Mouse (Mus musculus) hindbrain, embryonic 12.5 days (tissue): ENCODE data around the gene Hspa1l. TPM values are rescaled to one million over a fixed set of nuclear protein-coding genes. Genes with fewer than 3 reads are reported as not detected.
"Not testable (repeated sequence)": the region's sequence is repeated elsewhere in the genome, so short reads cannot be mapped to it uniquely, and the experiment has no call there.

ENCODE experiments used
- ATAC-seq: fragments of 200-750 bp; cut with Nextera tagmentation; 2 replicates; pipeline ENCODE4 v1.8.0; 2017; ENCODE audit warnings: moderate TSS enrichment; ENCODE audit not compliant: low FRiP score
- H3K27ac ChIP-seq: fragments of 300-500 bp; sonication (generic); 2 replicates; pipeline ENCODE4 v1.5.1; 2016; ENCODE audit warnings: mild to moderate bottlenecking
- H3K27me3 ChIP-seq: fragments of 300-500 bp; sonication (generic); 2 replicates; pipeline ENCODE4 v1.6.1; 2016; ENCODE audit warnings: mild to moderate bottlenecking
- H3K36me3 ChIP-seq: fragments of 300-500 bp; sonication (generic); 2 replicates; pipeline ENCODE4 v1.6.1; 2016; ENCODE audit warnings: mild to moderate bottlenecking
- H3K4me1 ChIP-seq: fragments of 300-500 bp; sonication (generic); 2 replicates; pipeline ENCODE4 v1.6.1; 2016
- H3K4me2 ChIP-seq: fragments of 300-500 bp; sonication (generic); replicated peaks from 2 replicates; pipeline ENCODE4 v1.6.1; 2016; ENCODE audit warnings: mild to moderate bottlenecking
- H3K4me3 ChIP-seq: fragments of 300-500 bp; sonication (generic); 2 replicates; pipeline ENCODE4 v1.5.1; 2016; ENCODE audit warnings: mild to moderate bottlenecking
- H3K9ac ChIP-seq: fragments of 300-500 bp; sonication (generic); 2 replicates; pipeline ENCODE4 v1.6.1; 2016; ENCODE audit warnings: mild to moderate bottlenecking, moderate library complexity
- H3K9me3 ChIP-seq: fragments of 300-500 bp; sonication (generic); replicated peaks from 2 replicates; pipeline ENCODE4 v1.6.1; 2016; ENCODE audit warnings: mild to moderate bottlenecking
- WGBS: fragments of 180-500 bp; shearing (Covaris S2); methylation state at CpG from one replicate; pipeline ENCODE4 v1.1.7; 2016; 5-methylcytosine and 5-hydroxymethylcytosine counted together
- polyA plus RNA-seq: library from polyadenylated mRNA; unstranded; fragments of >200 nt; fragmentation: Nextera tagmentation; extraction: Ambion mirVana; gene quantifications from 2 replicates; pipeline ENCODE4 v1.2.1, GENCODE M21; 2016

The Hspa1l gene
- polyA plus RNA-seq, 1 experiment from 2014 or later = 1.3 TPM

DNA sequence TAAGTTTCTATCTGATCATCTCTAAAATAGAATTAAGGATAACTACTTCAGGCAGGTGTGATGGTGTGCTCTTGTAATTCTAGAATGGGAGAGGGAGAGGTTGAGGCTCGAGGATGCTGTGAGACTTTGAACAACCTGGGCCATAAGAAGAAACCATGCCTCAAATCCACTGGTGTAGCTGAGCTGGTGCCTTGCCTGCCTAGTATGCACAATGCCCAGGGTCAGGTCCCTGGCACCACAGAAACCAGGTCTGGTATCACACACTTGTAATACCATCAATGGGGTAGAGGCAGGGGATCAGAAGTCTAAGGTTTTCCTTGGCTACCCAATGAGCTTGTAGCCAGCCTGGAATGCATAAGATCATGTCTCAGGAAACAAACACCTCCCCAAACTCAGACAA lies 9.7 kb upstream of the Hspa1l start:
- no peak overlapping the region for H3K4me2 ChIP-seq
- H3K9me3 ChIP-seq = no peaks in the 10 kb centered on the region
- H3K27me3 ChIP-seq = peaks cover 44% of the 10 kb centered on the region
- ATAC-seq = no peak
- no peaks in the 10 kb centered on the region for H3K36me3 ChIP-seq
- 79% methylated on average over 1 of the region's 1 CpGs for WGBS
- H3K9ac ChIP-seq = no peak overlapping the region
- no peak overlapping the region for H3K4me3 ChIP-seq
- H3K4me1 ChIP-seq = peaks cover 9% of the 10 kb centered on the region; the same call in 1 of the 2 replicates
- no peak overlapping the region for H3K27ac ChIP-seq

GRCm38 (mm10) chr17:34964640-34965049 lies 7.9 kb upstream of the Hspa1l start:
- no peak overlapping the region for H3K4me3 ChIP-seq
- WGBS = 18% methylated on average over 1 of the region's 1 CpGs
- peak overlapping the region; percentile 10; the same call in 1 of the 2 replicates for H3K9ac ChIP-seq
- H3K36me3 ChIP-seq = no peaks in the 10 kb centered on the region
- H3K9me3 ChIP-seq = no peaks in the 10 kb centered on the region
- 0 out of 2 replicates have a peak, but pooled peaks cover 6% of the 10 kb centered on the region for H3K4me1 ChIP-seq
- H3K27me3 ChIP-seq = peaks cover 62% of the 10 kb centered on the region
- H3K27ac ChIP-seq = no peak overlapping the region
- H3K4me2 ChIP-seq = no peak overlapping the region
- no peak for ATAC-seq

GRCm38 (mm10) chr17:34965627-34966026 lies 6.9 kb upstream of the Hspa1l start:
- 76% methylated on average over 5 of the region's 5 CpGs for WGBS
- H3K27ac ChIP-seq = no peak overlapping the region
- no peaks in the 10 kb centered on the region for H3K36me3 ChIP-seq
- H3K4me1 ChIP-seq = no peaks in the 10 kb centered on the region
- H3K9ac ChIP-seq = no peak overlapping the region
- no peaks in the 10 kb centered on the region for H3K9me3 ChIP-seq
- H3K27me3 ChIP-seq = peaks cover 66% of the 10 kb centered on the region
- no peak overlapping the region for H3K4me3 ChIP-seq
- ATAC-seq = no peak
- H3K4me2 ChIP-seq = no peak overlapping the region

DNA sequence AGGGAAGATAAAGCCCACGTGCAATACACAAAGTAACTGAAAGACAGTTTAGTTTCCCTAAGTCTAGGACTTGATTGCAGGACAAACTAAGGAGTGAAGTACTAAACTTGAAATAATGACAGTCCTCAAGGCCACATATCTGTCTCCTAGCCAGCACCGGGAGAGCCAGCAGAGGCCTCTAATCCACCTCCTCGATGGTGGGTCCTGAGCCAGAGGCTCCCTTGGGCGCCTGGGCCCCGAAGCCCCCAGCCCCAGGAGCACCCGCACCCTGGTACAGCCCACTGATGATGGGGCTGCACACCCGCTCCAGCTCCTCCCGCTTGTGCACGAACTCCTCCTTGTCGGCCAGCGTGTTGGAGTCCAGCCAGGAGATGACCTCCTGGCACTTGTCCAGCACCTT lies 2.7 kb upstream of the Hspa1l start, which contains the start of gene Gm20481:
Gene Gm20481 (plus strand): TSS at position 91 of the 400 bp plus-strand sequence.
- H3K4me1 ChIP-seq, H3K9me3 ChIP-seq, H3K36me3 ChIP-seq, H3K27ac ChIP-seq, H3K4me3 ChIP-seq, H3K9ac ChIP-seq, H3K4me2 ChIP-seq, ATAC-seq: not testable (repeated sequence)
- 71% methylated on average over 7 of the region's 11 CpGs for WGBS
- peaks cover 47% of the 10 kb centered on the region for H3K27me3 ChIP-seq

GRCm38 (mm10) chr17:34970850-34971249 lies 1.7 kb upstream of the Hspa1l start:
- not testable (repeated sequence) for H3K4me1 ChIP-seq, H3K4me3 ChIP-seq, H3K4me2 ChIP-seq, ATAC-seq, H3K36me3 ChIP-seq, H3K9me3 ChIP-seq, H3K27ac ChIP-seq, H3K9ac ChIP-seq
- peaks cover 46% of the 10 kb centered on the region for H3K27me3 ChIP-seq
- 47% methylated on average over 21 of the region's 37 CpGs for WGBS

DNA sequence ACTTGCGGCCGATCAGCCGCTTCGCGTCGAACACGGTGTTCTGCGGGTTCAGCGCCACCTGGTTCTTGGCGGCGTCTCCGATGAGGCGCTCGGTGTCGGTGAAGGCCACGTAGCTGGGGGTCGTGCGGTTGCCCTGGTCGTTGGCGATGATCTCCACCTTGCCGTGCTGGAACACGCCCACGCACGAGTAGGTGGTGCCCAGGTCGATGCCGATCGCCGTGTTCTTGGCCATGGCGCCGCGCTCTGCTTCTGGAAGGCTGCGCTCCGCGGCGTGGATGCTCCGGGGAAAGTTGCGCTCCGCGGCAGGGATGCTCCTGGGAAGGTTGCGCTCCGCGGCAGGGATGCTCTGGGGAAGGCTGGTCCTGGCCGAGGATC lies 822 bp upstream of the Hspa1l start:
- WGBS = 1% methylated on average over 25 of the region's 43 CpGs
- peaks cover 46% of the 10 kb centered on the region for H3K27me3 ChIP-seq
- H3K36me3 ChIP-seq, H3K9me3 ChIP-seq, H3K9ac ChIP-seq, H3K27ac ChIP-seq, H3K4me1 ChIP-seq: not testable (repeated sequence)
- H3K4me2 ChIP-seq = peak overlapping the region; percentile 74
- ATAC-seq = peak; percentile 53
- H3K4me3 ChIP-seq = peak overlapping the region; percentile 37

GRCm38 (mm10) chr17:34975581-34976492 lies 3.3 kb downstream of the Hspa1l start:
- Histone ChIP-seq H3K4me3 (no peak overlapping the region), H3K36me3 (no peaks in the 10 kb centered on the region), H3K9me3 (no peaks in the 10 kb centered on the region), H3K27ac (no peak overlapping the region), H3K4me1 (peaks cover 7% of the 10 kb centered on the region), H3K9ac (no peak overlapping the region), H3K27me3 (peaks cover 14% of the 10 kb centered on the region), H3K4me2 (no peak overlapping the region)
- WGBS = 84% methylated on average over 3 of the region's 3 CpGs
- ATAC-seq = no peak

DNA sequence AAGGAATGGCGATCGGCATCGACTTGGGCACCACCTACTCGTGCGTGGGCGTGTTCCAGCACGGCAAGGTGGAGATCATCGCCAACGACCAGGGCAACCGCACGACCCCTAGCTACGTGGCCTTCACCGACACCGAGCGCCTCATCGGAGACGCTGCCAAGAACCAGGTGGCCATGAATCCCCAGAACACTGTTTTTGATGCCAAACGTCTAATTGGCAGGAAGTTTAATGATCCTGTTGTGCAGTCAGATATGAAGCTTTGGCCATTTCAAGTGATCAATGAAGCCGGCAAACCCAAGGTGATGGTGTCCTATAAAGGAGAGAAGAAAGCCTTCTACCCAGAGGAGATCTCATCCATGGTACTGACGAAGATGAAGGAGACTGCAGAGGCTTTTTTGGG lies 4.5 kb downstream of the Hspa1l start:
- ATAC-seq = no peak
- Histone ChIP-seq H3K4me3 (no peak overlapping the region), H3K4me1 (peaks cover 10% of the 10 kb centered on the region), H3K4me2 (no peak overlapping the region), H3K36me3 (no peaks in the 10 kb centered on the region), H3K27me3 (peaks cover 14% of the 10 kb centered on the region), H3K9me3 (no peaks in the 10 kb centered on the region), H3K9ac (no peak overlapping the region), H3K27ac (no peak overlapping the region)
- 93% methylated on average over 20 of the region's 20 CpGs for WGBS

- 89% methylated on average over 27 of the region's 27 CpGs for WGBS
- Histone ChIP-seq H3K9ac (no peak overlapping the region), H3K9me3 (no peaks in the 10 kb centered on the region), H3K4me2 (no peak overlapping the region), H3K4me1 (peaks cover 15% of the 10 kb centered on the region), H3K27ac (no peak overlapping the region), H3K4me3 (no peak overlapping the region), H3K36me3 (no peaks in the 10 kb centered on the region), H3K27me3 (peaks cover 9% of the 10 kb centered on the region)
- no peak for ATAC-seq
Observed at GRCm38 (mm10) chr17:34978239-34978638, 5.7 kb downstream of the Hspa1l start.

DNA sequence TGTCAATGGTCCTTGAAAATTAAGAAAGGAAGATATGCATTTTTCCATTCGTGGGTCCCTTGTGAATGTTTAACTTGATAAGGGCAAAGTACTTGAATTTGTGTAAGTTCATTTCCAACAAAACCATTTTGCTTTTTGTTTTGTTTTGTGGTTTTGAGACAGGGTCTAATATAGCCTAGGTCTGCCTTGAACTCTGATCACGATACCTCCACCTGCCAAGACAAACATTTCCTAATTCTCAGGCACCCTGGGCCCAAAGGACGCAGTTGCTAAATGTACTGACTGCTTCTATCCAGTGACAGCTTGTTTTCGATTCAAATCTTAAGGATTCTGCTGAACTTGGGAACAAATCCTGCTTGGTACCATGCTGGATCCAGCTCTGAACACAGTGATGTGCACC lies 7.1 kb downstream of the Hspa1l start:
- H3K4me3 ChIP-seq = no peak overlapping the region
- H3K4me2 ChIP-seq = no peak overlapping the region
- WGBS = 96% methylated on average over 4 of the region's 4 CpGs
- no peak overlapping the region for H3K9ac ChIP-seq
- ATAC-seq = no peak
- H3K9me3 ChIP-seq = no peaks in the 10 kb centered on the region
- peaks cover 15% of the 10 kb centered on the region for H3K4me1 ChIP-seq
- no peaks in the 10 kb centered on the region for H3K27me3 ChIP-seq
- H3K27ac ChIP-seq = no peak overlapping the region
- no peaks in the 10 kb centered on the region for H3K36me3 ChIP-seq

- Histone ChIP-seq H3K36me3 (peaks cover 8% of the 10 kb centered on the region), H3K9ac (peak overlapping the region; percentile 84), H3K4me2 (peak overlapping the region; percentile 82), H3K27me3 (no peaks in the 10 kb centered on the region), H3K4me1 (peaks cover 15% of the 10 kb centered on the region), H3K4me3 (peak overlapping the region; percentile 69), H3K9me3 (no peaks in the 10 kb centered on the region), H3K27ac (0 out of 2 replicates have a peak overlapping the region, but pooled peaks have one; percentile 96)
- WGBS = 15% methylated on average over 2 of the region's 2 CpGs
- ATAC-seq = no peak
Observed at GRCm38 (mm10) chr17:34980655-34981054, 8.2 kb downstream of the Hspa1l start.

- Histone ChIP-seq H3K9ac (peak within 1 kb of the TSS; percentile 84), H3K27ac (peak within 1 kb of the TSS; percentile 96), H3K4me1 (peaks cover 15% of the 10 kb centered on the region), H3K4me2 (peak within 1 kb of the TSS; percentile 82), H3K27me3 (no peaks in the 10 kb centered on the region), H3K9me3 (no peaks in the 10 kb centered on the region), H3K36me3 (peaks cover 19% of the 10 kb centered on the region), H3K4me3 (peak within 1 kb of the TSS; percentile 69)
- ATAC-seq = peak; percentile 93
- WGBS = 1% methylated on average over 57 of the region's 58 CpGs
Observed at GRCm38 (mm10) chr17:34981690-34982180, 9.2 kb downstream of the Hspa1l start, which contains the start of gene Lsm2. Gene Lsm2 (plus strand): TSS chr17:34981862.
